Mouse (Mus musculus) C2C12 (cell line): ENCODE measurements around the gene Cfap61. TPM values are rescaled to one million over a fixed set of nuclear protein-coding genes. Genes with fewer than 3 reads are reported as not detected.
A peak's percentile ranks its signal among the peaks of the same experiment; 100 is the strongest.
"Not testable (repeated sequence)": the region's sequence is repeated elsewhere in the genome, so short reads cannot be mapped to it uniquely, and the experiment has no call there.

Source experiments
- H3K27me3 ChIP-seq: one replicate; pipeline ENCODE4 v1.6.1; 2011; ENCODE audit not compliant: control insufficient read depth, insufficient read depth, insufficient read length
- H3K36me3 ChIP-seq: one replicate; pipeline ENCODE4 v1.6.1; 2011; ENCODE audit not compliant: control insufficient read depth, insufficient read depth
- H3K4me3 ChIP-seq: one replicate; pipeline ENCODE4 v1.5.1; 2011; ENCODE audit warnings: mild to moderate bottlenecking, control low read depth; ENCODE audit not compliant: poor library complexity, insufficient read depth, severe bottlenecking
- H3K79me2 ChIP-seq: one replicate; pipeline ENCODE4 v1.6.1; 2011; ENCODE audit not compliant: control insufficient read depth, insufficient read depth
- H3K79me3 ChIP-seq: one replicate; pipeline ENCODE4 v1.6.1; 2011; ENCODE audit warnings: low read depth, control low read depth
- H3ac ChIP-seq: one replicate; pipeline ENCODE3; 2011; ENCODE audit warnings: low read depth; ENCODE audit not compliant: control insufficient read depth, insufficient read length
- CEBPB ChIP-seq: IDR thresholded peaks from one replicate; pipeline ENCODE4 v1.6.1; 2011; ENCODE audit warnings: low read depth, mild to moderate bottlenecking, control low read depth, moderate library complexity
- CTCF ChIP-seq: IDR thresholded peaks from one replicate; pipeline ENCODE4 v1.5.1; 2011; ENCODE audit not compliant: control insufficient read depth, insufficient read depth, insufficient read length
- FOSL1 ChIP-seq: IDR thresholded peaks from one replicate; pipeline ENCODE4 v1.8.0; 2011; ENCODE audit warnings: mild to moderate bottlenecking, low read length; ENCODE audit not compliant: poor library complexity, insufficient read depth, severe bottlenecking
- MAX ChIP-seq: IDR thresholded peaks from one replicate; pipeline ENCODE4 v1.6.1; 2011; ENCODE audit warnings: mild to moderate bottlenecking, control low read depth
- MYOD1 ChIP-seq: IDR thresholded peaks from one replicate; pipeline ENCODE4 v1.6.1; 2011; ENCODE audit warnings: low read depth; ENCODE audit not compliant: control insufficient read depth, insufficient read length
- MYOG ChIP-seq: IDR thresholded peaks from one replicate; pipeline ENCODE4 v1.6.1; 2011; ENCODE audit not compliant: control insufficient read depth, insufficient read length; ENCODE audit errors: extremely low read depth
- USF1 ChIP-seq: IDR thresholded peaks from one replicate; pipeline ENCODE4 v1.6.1; 2011; ENCODE audit warnings: low read depth, mild to moderate bottlenecking, control low read depth, moderate library complexity
- polyA plus RNA-seq: library from polyadenylated mRNA; unstranded; fragments of >200 nt; fragmentation: generic; extraction: Trizol; gene quantifications from one replicate; pipeline ENCODE4 v1.2.1, GENCODE M21; 2012; ENCODE audit warnings: missing spikeins

Cfap61 gene
- polyA plus RNA-seq, 1 experiment: 0.06 TPM

- Histone ChIP-seq H3K79me2 (no peaks in the 10 kb centered on the region), H3ac (no peak overlapping the region), H3K36me3 (peaks cover 18% of the 10 kb centered on the region), H3K4me3 (no peak overlapping the region), H3K27me3 (no peaks in the 10 kb centered on the region), H3K79me3 (no peaks in the 10 kb centered on the region)
- TF ChIP-seq CTCF (no peak), MYOD1 (no peak), MYOG (no peak), USF1 (no peak), CEBPB (no peak), FOSL1 (no peak)
These were observed 44.0 kb upstream of the Cfap61 start for GRCm38 (mm10) chr2:145890571-145890970.

GRCm38 (mm10) chr2:145893756-145894155 lies 40.8 kb upstream of the Cfap61 start:
- no peaks in the 10 kb centered on the region for H3K79me3 ChIP-seq
- H3K4me3 ChIP-seq: no peak overlapping the region
- no peaks in the 10 kb centered on the region for H3K79me2 ChIP-seq
- H3ac ChIP-seq: no peak overlapping the region
- TF ChIP-seq MYOG: no peak
- TF ChIP-seq MAX: no peak
- TF ChIP-seq MYOD1: no peak
- TF ChIP-seq CEBPB: no peak
- TF ChIP-seq FOSL1: no peak
- TF ChIP-seq USF1: no peak
- no peak for TF ChIP-seq CTCF
- H3K27me3 ChIP-seq: no peaks in the 10 kb centered on the region
- H3K36me3 ChIP-seq: no peaks in the 10 kb centered on the region

GRCm38 (mm10) chr2:145898106-145898505 lies 36.5 kb upstream of the Cfap61 start:
- no peak overlapping the region for H3K4me3 ChIP-seq
- H3ac ChIP-seq: no peak overlapping the region
- H3K36me3 ChIP-seq: no peaks in the 10 kb centered on the region
- H3K79me3 ChIP-seq: no peaks in the 10 kb centered on the region
- TF ChIP-seq CTCF: no peak
- no peak for TF ChIP-seq USF1
- TF ChIP-seq MAX: no peak
- no peak for TF ChIP-seq MYOG
- peaks cover 2% of the 10 kb centered on the region for H3K79me2 ChIP-seq
- no peaks in the 10 kb centered on the region for H3K27me3 ChIP-seq

- H3K36me3 ChIP-seq, H3K4me3 ChIP-seq, H3ac ChIP-seq, H3K27me3 ChIP-seq: not testable (repeated sequence)
- H3K79me2 ChIP-seq: peaks cover 24% of the 10 kb centered on the region
- peaks cover 22% of the 10 kb centered on the region for H3K79me3 ChIP-seq
These were observed 34.3 kb upstream of the Cfap61 start for GRCm38 (mm10) chr2:145900318-145900717.

- H3K79me2 ChIP-seq: peaks cover 39% of the 10 kb centered on the region
- TF ChIP-seq MAX (no peak), CTCF (no peak), CEBPB (no peak), USF1 (no peak), FOSL1 (no peak), MYOG (no peak), MYOD1 (no peak)
- no peaks in the 10 kb centered on the region for H3K27me3 ChIP-seq
- peak within 1 kb of the TSS; percentile 18 for H3ac ChIP-seq
- peak within 1 kb of the TSS; percentile 92 for H3K4me3 ChIP-seq
- H3K79me3 ChIP-seq: peaks cover 37% of the 10 kb centered on the region
- peaks cover 8% of the 10 kb centered on the region for H3K36me3 ChIP-seq
These were observed 32.7 kb upstream of the Cfap61 start, which contains the start of gene Naa20 for GRCm38 (mm10) chr2:145901861-145902260. Gene Naa20 (plus strand): TSS chr2:145902099.

- Histone ChIP-seq H3K4me3 (peak overlapping the region; percentile 92), H3K27me3 (no peaks in the 10 kb centered on the region), H3K79me2 (peaks cover 53% of the 10 kb centered on the region), H3K79me3 (peaks cover 50% of the 10 kb centered on the region), H3K36me3 (peaks cover 17% of the 10 kb centered on the region), H3ac (peak overlapping the region; percentile 100)
- TF ChIP-seq CTCF (peak; percentile 29), MYOD1 (no peak), FOSL1 (no peak), MAX (peak; percentile 33), USF1 (no peak)
These were observed 31.3 kb upstream of the Cfap61 start for GRCm38 (mm10) chr2:145903061-145903901.
